Comparison of ENCODE assay signal across 15 mouse cellular contexts in genomic region chr5:54281121-54281520, GRCm38 (mm10).
A peak's percentile ranks its signal among the peaks of the same experiment; 100 is the strongest.
DNase-seq lines count a peak whose midpoint lies in the region; ATAC-seq and TF ChIP-seq lines count a peak whose summit lies in the region.
"Had no signal": no experiment of that assay in that cellular context is flagged by ENCODE, and none has a peak within 500 bp of the region (broad histone marks: within the 10 kb centered on the region; RNA-seq: fewer than 3 reads in every experiment).

No protein-coding gene starts in this region.

- H3K9me3 ChIP-seq in neural tube, embryonic 13.5 days, result no peaks in the 10 kb centered on the region
- H3K9me3 ChIP-seq: embryonic facial prominence, embryonic 13.5 days; heart, embryonic 15.5 days; liver, embryonic 15.5 days had no signal

- no peak overlapping the region for H3K27ac ChIP-seq in kidney, adult 2 months (ENCODE audit: insufficient read depth, low read depth, low read length)
- H3K27ac ChIP-seq in neural tube, embryonic 13.5 days (replicated peaks), result no peak overlapping the region
- H3K27ac ChIP-seq: embryonic facial prominence, embryonic 13.5 days; gastrocnemius, adult 2 months; heart, embryonic 15.5 days; liver, embryonic 15.5 days had no signal

- WGBS in kidney, adult 2 months, result 26% methylated on average over 4 of the region's 4 CpGs
- WGBS in neural tube, embryonic 13.5 days, result 47% methylated on average over 4 of the region's 4 CpGs

- no peaks in the 10 kb centered on the region for H3K27me3 ChIP-seq in kidney, adult 2 months (replicated peaks; ENCODE audit: control insufficient read depth, insufficient read depth, low read length)
- no peaks in the 10 kb centered on the region for H3K27me3 ChIP-seq in neural tube, embryonic 13.5 days
- H3K27me3 ChIP-seq: embryonic facial prominence, embryonic 13.5 days; heart, embryonic 15.5 days; liver, embryonic 15.5 days had no signal

- H3K36me3 ChIP-seq in kidney, adult 2 months (ENCODE audit: control insufficient read depth, insufficient read depth, low read length), result no peaks in the 10 kb centered on the region
- no peaks in the 10 kb centered on the region for H3K36me3 ChIP-seq in neural tube, embryonic 13.5 days
- H3K36me3 ChIP-seq: embryonic facial prominence, embryonic 13.5 days; heart, embryonic 15.5 days; liver, embryonic 15.5 days had no signal

- no peak overlapping the region for H3K9ac ChIP-seq in neural tube, embryonic 13.5 days
- H3K9ac ChIP-seq: embryonic facial prominence, embryonic 13.5 days; forebrain, postnatal 0 days; heart, embryonic 15.5 days; liver, embryonic 15.5 days had no signal

- H3K4me3 ChIP-seq in kidney, adult 2 months (ENCODE audit: insufficient read depth, low read depth, low read length), result no peak overlapping the region
- no peak overlapping the region for H3K4me3 ChIP-seq in neural tube, embryonic 13.5 days
- H3K4me3 ChIP-seq: embryonic facial prominence, embryonic 13.5 days; gastrocnemius, adult 2 months; heart, embryonic 15.5 days; liver, embryonic 15.5 days had no signal

- no peak overlapping the region for H3K4me2 ChIP-seq in neural tube, embryonic 13.5 days
- H3K4me2 ChIP-seq: embryonic facial prominence, embryonic 13.5 days; heart, embryonic 15.5 days; liver, embryonic 15.5 days had no signal

- TF ChIP-seq CTCF in kidney, adult 2 months (conservative IDR thresholded peaks at IDR 0.05; ENCODE audit: insufficient read depth, insufficient read length, low read depth, low read length), result no peak

- peak; percentile 9 for DNase-seq in kidney, adult 11 months
- no peak for DNase-seq in kidney, adult 18-20 months
- DNase-seq in kidney, adult 2 months, result peak; percentile 63
- DNase-seq in kidney, postnatal 14 days, result peak; percentile 13
- no peak for DNase-seq in testis, postnatal 10 days (ENCODE audit: low spot score)
- DNase-seq: adrenal gland, postnatal 25 days; forebrain, postnatal 0 days; gastrocnemius, adult 2 months; layer of hippocampus, postnatal 36 days; lung, postnatal 10 days had no signal

- no peak for TF ChIP-seq POLR2A in kidney, adult 2 months (IDR thresholded peaks at IDR 0.05; ENCODE audit: low read depth, low read length)

- ATAC-seq in neural tube, embryonic 13.5 days (ENCODE audit: low read depth), result 0 out of 2 replicates have a peak, but pooled peaks have one; percentile 40
- no peak for ATAC-seq in megakaryocyte-erythroid progenitor cell, adult 5-6 weeks (replicated peaks; ENCODE audit: low FRiP score, low TSS enrichment, poor library complexity, severe bottlenecking)
- ATAC-seq: forebrain, postnatal 0 days had no signal

- peaks cover 5% of the 10 kb centered on the region; the same call in 1 of the 2 replicates for H3K4me1 ChIP-seq in kidney, adult 2 months (ENCODE audit: control insufficient read depth, insufficient read depth, low read length)
- peaks cover 10% of the 10 kb centered on the region for H3K4me1 ChIP-seq in neural tube, embryonic 13.5 days (replicated peaks)
- H3K4me1 ChIP-seq: heart, embryonic 15.5 days; liver, embryonic 15.5 days had no signal

Comparison
In these comparisons a context has a peak if more than half of its experiments do, and no peak if none do; other contexts are left out.
1. DNase-seq: peak in kidney, adult 11 months (single experiment), kidney, adult 2 months (single experiment) and kidney, postnatal 14 days (single experiment); none in kidney, adult 18-20 months (single experiment) and testis, postnatal 10 days (single experiment).